Mouse (Mus musculus): ENCODE data around the gene Col20a1. TPM values are rescaled to one million over a fixed set of nuclear protein-coding genes. Genes with fewer than 3 reads are reported as not detected.

The Col20a1 gene
- total and polyA plus RNA-seq, 2 experiments from 2014 or later: 0.05 to 0.15 TPM

GRCm38 (mm10) chr2:180987432-180988030, 1.2 kb downstream of the Col20a1 start:
- Histone ChIP-seq H3K4me2 (ENCODE audit: low read depth, low read length) (no peak overlapping the region), H3K9ac (replicated peaks; ENCODE audit: low read depth, low read length) (no peak overlapping the region), H3K27ac (ENCODE audit: low read depth) (no peak overlapping the region), H3K36me3 (replicated peaks; ENCODE audit: control insufficient read depth, insufficient read depth, low read length) (peaks cover 7% of the 10 kb centered on the region), H3K4me3 (ENCODE audit: low read depth, low read length) (no peak overlapping the region), H3K4me1 (ENCODE audit: control insufficient read depth, insufficient read depth) (no peaks in the 10 kb centered on the region), H3K27me3 (ENCODE audit: control insufficient read depth, insufficient read depth, low read length) (no peaks in the 10 kb centered on the region), H3K9me3 (replicated peaks; ENCODE audit: control insufficient read depth, low read length) (no peaks in the 10 kb centered on the region)
- DNase-seq (ENCODE audit: low spot score) (no peak), ATAC-seq (ENCODE audit: insufficient read depth, low read depth) (peak; percentile 21; the same call in 1 of the 2 replicates)
- TF ChIP-seq EP300 (IDR thresholded peaks at IDR 0.05; ENCODE audit: low read depth): no peak
- no peak for TF ChIP-seq CTCF (IDR thresholded peaks at IDR 0.05; ENCODE audit: low read depth)
- WGBS: 26% methylated on average over 5 of the region's 5 CpGs

GRCm38 (mm10) chr2:180988347-180988913, 2.1 kb downstream of the Col20a1 start:
- Histone ChIP-seq H3K27ac (ENCODE audit: low read depth) (no peak overlapping the region), H3K27me3 (ENCODE audit: control insufficient read depth, insufficient read depth, low read length) (no peaks in the 10 kb centered on the region)

GRCm38 (mm10) chr2:180988948-180989347, 2.6 kb downstream of the Col20a1 start:
- Histone ChIP-seq H3K9me3 (replicated peaks; ENCODE audit: control insufficient read depth, low read length) (no peaks in the 10 kb centered on the region), H3K4me1 (ENCODE audit: control insufficient read depth, insufficient read depth) (no peaks in the 10 kb centered on the region), H3K4me2 (ENCODE audit: low read depth, low read length) (no peak overlapping the region), H3K36me3 (replicated peaks; ENCODE audit: control insufficient read depth, insufficient read depth, low read length) (0 out of 2 replicates have a peak, but pooled peaks cover 2% of the 10 kb centered on the region), H3K27me3 (ENCODE audit: control insufficient read depth, insufficient read depth, low read length) (no peaks in the 10 kb centered on the region), H3K27ac (ENCODE audit: low read depth) (no peak overlapping the region), H3K9ac (replicated peaks; ENCODE audit: low read depth, low read length) (no peak overlapping the region), H3K4me3 (ENCODE audit: low read depth, low read length) (no peak overlapping the region)
- no peak for DNase-seq (ENCODE audit: low spot score)
- ATAC-seq (ENCODE audit: insufficient read depth, low read depth): no peak
- 58% methylated on average over 1 of the region's 1 CpGs for WGBS
- no peak for TF ChIP-seq CTCF (IDR thresholded peaks at IDR 0.05; ENCODE audit: low read depth)
- TF ChIP-seq EP300 (IDR thresholded peaks at IDR 0.05; ENCODE audit: low read depth): no peak

More at GRCm38 (mm10) chr2:180988347-180988913, 2.1 kb downstream of the Col20a1 start:
- WGBS: 53% methylated on average over 3 of the region's 3 CpGs
- Histone ChIP-seq H3K4me1 (ENCODE audit: control insufficient read depth, insufficient read depth) (no peaks in the 10 kb centered on the region), H3K9me3 (replicated peaks; ENCODE audit: control insufficient read depth, low read length) (no peaks in the 10 kb centered on the region), H3K4me2 (ENCODE audit: low read depth, low read length) (no peak overlapping the region), H3K9ac (replicated peaks; ENCODE audit: low read depth, low read length) (no peak overlapping the region), H3K36me3 (replicated peaks; ENCODE audit: control insufficient read depth, insufficient read depth, low read length) (0 out of 2 replicates have a peak, but pooled peaks cover 2% of the 10 kb centered on the region), H3K4me3 (ENCODE audit: low read depth, low read length) (no peak overlapping the region)
- TF ChIP-seq CTCF (IDR thresholded peaks at IDR 0.05; ENCODE audit: low read depth): peak; percentile 18
- TF ChIP-seq EP300 (IDR thresholded peaks at IDR 0.05; ENCODE audit: low read depth): no peak
- ATAC-seq (ENCODE audit: insufficient read depth, low read depth): peak; percentile 44; the same call in 1 of the 2 replicates
- DNase-seq (ENCODE audit: low spot score): no peak

GRCm38 (mm10) chr2:180990347-180990746, 4.0 kb downstream of the Col20a1 start:
- H3K4me1 ChIP-seq (ENCODE audit: control insufficient read depth, insufficient read depth): no peaks in the 10 kb centered on the region
- H3K36me3 ChIP-seq (replicated peaks; ENCODE audit: control insufficient read depth, insufficient read depth, low read length): no peaks in the 10 kb centered on the region
- H3K9me3 ChIP-seq (replicated peaks; ENCODE audit: control insufficient read depth, low read length): no peaks in the 10 kb centered on the region
- no peak overlapping the region for H3K27ac ChIP-seq (ENCODE audit: low read depth)
- WGBS: 70% methylated on average over 4 of the region's 4 CpGs
- H3K4me2 ChIP-seq (ENCODE audit: low read depth, low read length): no peak overlapping the region
- H3K4me3 ChIP-seq (ENCODE audit: low read depth, low read length): no peak overlapping the region
- H3K9ac ChIP-seq (replicated peaks; ENCODE audit: low read depth, low read length): no peak overlapping the region
- no peaks in the 10 kb centered on the region for H3K27me3 ChIP-seq (ENCODE audit: control insufficient read depth, insufficient read depth, low read length)
- no peak for DNase-seq (ENCODE audit: low spot score)
- TF ChIP-seq CTCF (IDR thresholded peaks at IDR 0.05; ENCODE audit: low read depth) (no peak), EP300 (IDR thresholded peaks at IDR 0.05; ENCODE audit: low read depth) (no peak)
- ATAC-seq (ENCODE audit: insufficient read depth, low read depth): no peak

- Histone ChIP-seq H3K4me1 (ENCODE audit: control insufficient read depth, insufficient read depth) (no peaks in the 10 kb centered on the region), H3K27ac (ENCODE audit: low read depth) (no peak overlapping the region), H3K4me3 (ENCODE audit: low read depth, low read length) (no peak overlapping the region), H3K27me3 (ENCODE audit: control insufficient read depth, insufficient read depth, low read length) (0 out of 2 replicates have a peak, but pooled peaks cover 3% of the 10 kb centered on the region), H3K4me2 (ENCODE audit: low read depth, low read length) (no peak overlapping the region), H3K9me3 (replicated peaks; ENCODE audit: control insufficient read depth, low read length) (no peaks in the 10 kb centered on the region), H3K36me3 (replicated peaks; ENCODE audit: control insufficient read depth, insufficient read depth, low read length) (no peaks in the 10 kb centered on the region), H3K9ac (replicated peaks; ENCODE audit: low read depth, low read length) (no peak overlapping the region)
- no peak for ATAC-seq (ENCODE audit: insufficient read depth, low read depth)
- DNase-seq (ENCODE audit: low spot score): no peak
- TF ChIP-seq EP300 (IDR thresholded peaks at IDR 0.05; ENCODE audit: low read depth) (no peak), CTCF (IDR thresholded peaks at IDR 0.05; ENCODE audit: low read depth) (no peak)
- 36% methylated on average over 2 of the region's 2 CpGs for WGBS
Observed at GRCm38 (mm10) chr2:180994360-180994759, 8.0 kb downstream of the Col20a1 start.
